Mouse (Mus musculus) spleen, adult 18-20 months (tissue): Measurements from ENCODE around the gene Prdx5.

Source experiments
- DNase-seq, 2 experiments: peaks; one replicate each; pipeline ENCODE4 v3.0.0; 2022; ENCODE audit warnings: mixed read lengths in 2 of 2

Gene Prdx5

GRCm38 (mm10) chr19:6874257-6874656, 35.6 kb downstream of the Prdx5 start:
- no peak for DNase-seq

GRCm38 (mm10) chr19:6872701-6873100, 37.2 kb downstream of the Prdx5 start:
- no peak for DNase-seq

- peak in 1 of 2 experiments; percentile 48 for DNase-seq
These were observed 38.2 kb downstream of the Prdx5 start for GRCm38 (mm10) chr19:6871574-6872271.

GRCm38 (mm10) chr19:6869355-6869754, 40.6 kb downstream of the Prdx5 start:
- peak; percentile 32 to 47 for DNase-seq

- no peak for DNase-seq
These were observed 48.5 kb downstream of the Prdx5 start for GRCm38 (mm10) chr19:6861451-6861850.

GRCm38 (mm10) chr19:6860706-6861105, 49.2 kb downstream of the Prdx5 start:
- DNase-seq, result peak; percentile 54 to 63

GRCm38 (mm10) chr19:6859971-6860370, 49.9 kb downstream of the Prdx5 start:
- no peak for DNase-seq

- no peak for DNase-seq
These were observed 50.8 kb downstream of the Prdx5 start for GRCm38 (mm10) chr19:6859032-6859651.

GRCm38 (mm10) chr19:6858031-6858430, 51.9 kb downstream of the Prdx5 start, which contains the start of gene Ccdc88b:
Gene Ccdc88b (minus strand): TSS chr19:6858211.
- DNase-seq, result peak; percentile 72 to 85

GRCm38 (mm10) chr19:6857391-6858005, 52.4 kb downstream of the Prdx5 start:
- no peak for DNase-seq

GRCm38 (mm10) chr19:6857003-6857360, 52.9 kb downstream of the Prdx5 start:
- no peak for DNase-seq
